Mouse (Mus musculus) C2C12 (cell line): ENCODE measurements around the gene Hdac4. TPM values are rescaled to one million over a fixed set of nuclear protein-coding genes. Genes with fewer than 3 reads are reported as not detected.

Source experiments
- H3K27me3 ChIP-seq: one replicate; pipeline ENCODE4 v1.6.1; 2011; ENCODE audit not compliant: control insufficient read depth, insufficient read depth, insufficient read length
- H3K36me3 ChIP-seq: one replicate; pipeline ENCODE4 v1.6.1; 2011; ENCODE audit not compliant: control insufficient read depth, insufficient read depth
- H3K4me3 ChIP-seq: one replicate; pipeline ENCODE4 v1.5.1; 2011; ENCODE audit warnings: mild to moderate bottlenecking, control low read depth; ENCODE audit not compliant: poor library complexity, insufficient read depth, severe bottlenecking
- H3K79me2 ChIP-seq: one replicate; pipeline ENCODE4 v1.6.1; 2011; ENCODE audit not compliant: control insufficient read depth, insufficient read depth
- H3K79me3 ChIP-seq: one replicate; pipeline ENCODE4 v1.6.1; 2011; ENCODE audit warnings: low read depth, control low read depth
- H3ac ChIP-seq: one replicate; pipeline ENCODE3; 2011; ENCODE audit warnings: low read depth; ENCODE audit not compliant: control insufficient read depth, insufficient read length
- CEBPB ChIP-seq: IDR thresholded peaks from one replicate; pipeline ENCODE4 v1.6.1; 2011; ENCODE audit warnings: low read depth, mild to moderate bottlenecking, control low read depth, moderate library complexity
- CTCF ChIP-seq: IDR thresholded peaks from one replicate; pipeline ENCODE4 v1.5.1; 2011; ENCODE audit not compliant: control insufficient read depth, insufficient read depth, insufficient read length
- FOSL1 ChIP-seq: IDR thresholded peaks from one replicate; pipeline ENCODE4 v1.8.0; 2011; ENCODE audit warnings: mild to moderate bottlenecking, low read length; ENCODE audit not compliant: poor library complexity, insufficient read depth, severe bottlenecking
- MAX ChIP-seq: IDR thresholded peaks from one replicate; pipeline ENCODE4 v1.6.1; 2011; ENCODE audit warnings: mild to moderate bottlenecking, control low read depth
- MYOD1 ChIP-seq: IDR thresholded peaks from one replicate; pipeline ENCODE4 v1.6.1; 2011; ENCODE audit warnings: low read depth; ENCODE audit not compliant: control insufficient read depth, insufficient read length
- MYOG ChIP-seq: IDR thresholded peaks from one replicate; pipeline ENCODE4 v1.6.1; 2011; ENCODE audit not compliant: control insufficient read depth, insufficient read length; ENCODE audit errors: extremely low read depth
- USF1 ChIP-seq: IDR thresholded peaks from one replicate; pipeline ENCODE4 v1.6.1; 2011; ENCODE audit warnings: low read depth, mild to moderate bottlenecking, control low read depth, moderate library complexity
- polyA plus RNA-seq: library from polyadenylated mRNA; unstranded; fragments of >200 nt; fragmentation: generic; extraction: Trizol; gene quantifications from one replicate; pipeline ENCODE4 v1.2.1, GENCODE M21; 2012; ENCODE audit warnings: missing spikeins

Gene Hdac4
- polyA plus RNA-seq, 1 experiment: 9.6 TPM

DNA sequence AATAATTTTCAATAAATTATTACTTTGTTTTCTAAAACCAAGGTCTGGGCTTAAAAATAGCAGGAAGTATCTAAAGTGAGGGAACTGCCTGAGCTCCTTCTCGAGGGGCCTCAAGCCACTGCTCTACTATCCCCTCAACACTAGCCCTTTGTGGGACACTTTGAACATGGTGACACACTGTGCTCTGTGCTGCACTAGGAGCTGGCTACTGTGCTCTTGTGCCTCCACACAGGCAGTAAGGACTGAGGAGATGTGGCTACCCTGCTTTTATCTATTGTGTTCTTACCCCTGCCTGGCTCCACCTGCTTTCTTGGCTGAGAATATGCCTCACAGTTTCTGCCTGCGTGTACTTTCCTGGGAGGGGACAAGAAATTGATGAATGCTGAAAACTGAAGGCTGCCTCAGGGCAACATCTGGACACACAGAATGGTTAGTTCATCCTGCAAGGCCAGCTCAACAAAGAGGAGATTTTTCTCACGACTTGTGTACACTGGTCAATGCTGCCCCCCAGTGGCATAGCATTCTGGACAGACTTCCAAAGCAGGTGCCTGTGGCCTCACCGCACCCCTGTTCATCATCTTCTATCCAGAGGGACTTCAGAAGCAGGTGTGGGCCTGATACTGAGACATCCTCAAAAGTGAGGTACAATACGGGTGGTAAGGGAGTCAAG lies 226.7 kb downstream of the Hdac4 start:
- Histone ChIP-seq H3K27me3 (no peaks in the 10 kb centered on the region), H3K4me3 (no peak overlapping the region), H3K79me2 (no peaks in the 10 kb centered on the region), H3K36me3 (peaks cover 6% of the 10 kb centered on the region), H3K79me3 (no peaks in the 10 kb centered on the region), H3ac (no peak overlapping the region)
- TF ChIP-seq FOSL1: no peak
- TF ChIP-seq CTCF: peak; percentile 29

DNA sequence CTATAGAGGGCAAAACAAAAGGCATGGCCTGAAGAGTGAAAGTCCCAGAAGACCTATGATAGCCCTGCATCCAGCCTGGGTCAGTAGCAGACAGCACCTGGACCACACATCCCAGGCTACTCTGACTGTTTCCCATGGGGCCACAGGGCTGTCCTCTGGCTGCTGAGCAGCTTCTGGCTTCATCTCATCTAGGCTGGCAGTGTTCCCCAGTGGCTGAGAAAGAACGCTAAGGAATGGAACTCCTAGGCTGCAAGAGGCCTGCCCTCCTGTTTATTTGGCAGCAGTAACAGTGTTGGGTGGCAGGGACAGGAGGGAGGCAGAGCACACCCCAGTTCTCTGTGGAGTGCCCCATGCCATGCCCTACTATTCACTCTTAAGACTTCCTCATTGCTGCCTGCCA lies 228.5 kb downstream of the Hdac4 start:
- Histone ChIP-seq H3ac (no peak overlapping the region), H3K4me3 (no peak overlapping the region), H3K79me2 (no peaks in the 10 kb centered on the region), H3K27me3 (no peaks in the 10 kb centered on the region), H3K36me3 (peaks cover 6% of the 10 kb centered on the region), H3K79me3 (no peaks in the 10 kb centered on the region)
- no peak for TF ChIP-seq MYOD1
- no peak for TF ChIP-seq MYOG
- TF ChIP-seq FOSL1: no peak
- TF ChIP-seq MAX: no peak
- no peak for TF ChIP-seq CEBPB
- no peak for TF ChIP-seq CTCF
- TF ChIP-seq USF1: no peak

DNA sequence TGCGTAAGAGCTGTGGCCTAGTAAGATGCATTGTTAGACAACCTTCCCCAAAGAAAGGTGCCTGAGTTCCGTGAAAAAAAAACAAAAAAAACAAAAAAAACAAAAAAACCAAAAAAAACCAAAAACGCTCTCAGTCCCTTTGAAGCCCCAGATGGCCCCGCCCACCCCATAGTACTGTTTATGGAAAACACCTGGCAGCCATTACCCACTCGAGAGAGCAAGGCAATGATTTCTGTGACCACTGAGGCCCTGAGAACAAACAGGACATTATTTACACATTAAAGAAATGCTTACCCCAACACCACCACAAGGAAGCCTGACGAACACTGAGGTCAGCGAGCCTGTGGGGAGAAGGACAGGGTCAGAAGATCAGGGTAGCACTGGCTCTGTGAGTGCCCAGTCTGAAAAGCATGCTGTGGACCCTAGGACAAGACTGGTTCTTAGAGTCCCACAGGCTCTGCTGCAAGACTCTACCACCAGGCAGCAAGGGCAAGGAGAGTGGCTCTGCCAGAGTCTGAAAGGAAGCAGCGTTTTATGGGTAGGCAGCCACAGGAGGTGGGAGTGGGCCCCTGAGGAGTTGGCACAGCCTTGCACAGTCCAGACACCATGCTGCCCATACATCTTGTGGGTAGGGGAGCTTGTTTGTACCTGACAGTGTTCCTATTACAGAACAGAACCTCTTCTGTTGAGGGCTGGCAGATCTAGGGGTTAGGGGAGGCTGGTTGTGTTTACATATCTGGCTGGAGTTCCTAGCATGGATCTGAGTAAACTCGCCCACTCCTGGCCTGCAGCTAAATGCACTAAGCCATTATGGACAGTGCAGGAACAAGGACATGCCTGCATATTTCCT lies 230.8 kb downstream of the Hdac4 start:
- Histone ChIP-seq H3ac (no peak overlapping the region), H3K27me3 (no peaks in the 10 kb centered on the region), H3K79me2 (no peaks in the 10 kb centered on the region), H3K4me3 (no peak overlapping the region), H3K79me3 (no peaks in the 10 kb centered on the region), H3K36me3 (peaks cover 15% of the 10 kb centered on the region)
- TF ChIP-seq CTCF (no peak), CEBPB (no peak), FOSL1 (no peak), MYOG (no peak), USF1 (no peak), MAX (no peak), MYOD1 (no peak)

DNA sequence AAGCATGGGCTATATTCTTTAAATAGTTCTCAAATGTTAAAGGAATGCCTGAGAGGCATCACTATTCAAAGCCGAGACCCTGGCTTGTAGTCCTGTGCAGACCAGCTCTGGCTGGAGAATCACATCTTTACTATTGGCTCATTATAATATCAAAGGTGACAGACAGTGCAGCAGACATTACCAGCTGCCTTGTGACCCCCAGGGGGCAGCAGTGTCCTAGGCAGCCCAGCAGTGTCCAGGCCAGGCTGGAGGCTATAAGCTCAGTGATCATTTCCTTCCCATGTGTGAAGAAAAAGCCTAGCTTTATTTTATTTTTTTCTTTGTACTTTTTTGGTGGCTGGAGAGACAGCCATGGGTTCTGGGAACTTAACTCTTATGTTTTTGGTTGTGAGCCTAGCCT lies 233.2 kb downstream of the Hdac4 start:
- TF ChIP-seq CTCF (peak; percentile 75), MAX (no peak)
- Histone ChIP-seq H3K27me3 (no peaks in the 10 kb centered on the region), H3K4me3 (no peak overlapping the region), H3K79me2 (no peaks in the 10 kb centered on the region), H3K79me3 (no peaks in the 10 kb centered on the region), H3K36me3 (peaks cover 9% of the 10 kb centered on the region), H3ac (no peak overlapping the region)

DNA sequence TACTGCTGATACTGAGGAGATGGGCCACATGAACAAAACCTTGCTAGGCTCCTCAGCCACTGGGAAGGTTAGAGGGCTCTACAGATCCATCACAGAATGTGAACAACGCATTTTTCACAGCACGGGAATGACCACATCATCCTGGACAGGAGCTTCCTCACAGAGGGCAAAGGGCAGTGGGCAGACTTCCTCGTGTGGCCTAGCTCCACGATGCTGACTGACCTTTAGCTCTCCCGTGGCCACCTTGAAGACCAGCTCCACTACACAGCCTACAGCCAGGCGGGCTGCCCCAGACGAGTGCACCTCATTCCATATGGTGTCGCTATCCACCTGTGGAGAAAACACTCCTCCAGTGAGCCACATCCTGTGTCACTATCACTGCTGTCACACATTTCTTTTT lies 234.3 kb downstream of the Hdac4 start:
- H3ac ChIP-seq: no peak overlapping the region
- no peaks in the 10 kb centered on the region for H3K79me3 ChIP-seq
- H3K36me3 ChIP-seq: peaks cover 9% of the 10 kb centered on the region
- H3K4me3 ChIP-seq: no peak overlapping the region
- no peak for TF ChIP-seq MAX
- TF ChIP-seq CEBPB: no peak
- TF ChIP-seq MYOD1: no peak
- no peak for TF ChIP-seq MYOG
- TF ChIP-seq USF1: no peak
- TF ChIP-seq FOSL1: no peak
- no peak for TF ChIP-seq CTCF
- H3K79me2 ChIP-seq: no peaks in the 10 kb centered on the region
- no peaks in the 10 kb centered on the region for H3K27me3 ChIP-seq

DNA sequence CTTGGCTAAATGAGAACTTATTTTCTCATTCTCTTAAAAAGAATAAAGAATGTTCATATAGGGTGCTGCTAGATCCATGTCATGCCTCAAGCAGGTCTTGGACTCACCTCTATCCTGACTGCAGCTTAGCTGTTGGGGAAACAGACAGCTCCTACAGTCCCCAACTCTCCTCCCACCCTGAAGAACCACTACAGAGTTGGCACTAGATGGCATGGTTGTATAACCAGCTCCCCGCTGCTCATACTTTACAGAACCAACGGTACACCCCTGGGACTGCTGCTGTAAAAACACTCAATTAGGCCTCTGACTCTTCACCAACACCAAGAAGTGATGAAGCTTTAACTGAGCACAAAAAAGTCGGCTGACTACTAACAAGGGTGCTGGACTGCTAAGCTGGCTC lies 235.6 kb downstream of the Hdac4 start:
- H3K36me3 ChIP-seq: peaks cover 15% of the 10 kb centered on the region

More for the DNA sequence above, 235.6 kb downstream of the Hdac4 start:
- Histone ChIP-seq H3K79me3 (no peaks in the 10 kb centered on the region), H3K79me2 (no peaks in the 10 kb centered on the region), H3ac (no peak overlapping the region), H3K4me3 (no peak overlapping the region), H3K27me3 (no peaks in the 10 kb centered on the region)
- TF ChIP-seq CEBPB (no peak), FOSL1 (no peak), CTCF (no peak), MAX (no peak), USF1 (no peak), MYOD1 (no peak), MYOG (no peak)
